In genomic region chrX:11929448-11929847, GRCm38 (mm10) we compare ENCODE assay signal across 17 mouse cellular contexts.
DNase-seq lines count a peak whose midpoint lies in the region; ATAC-seq lines count a peak whose summit lies in the region.
"Had no signal": no experiment of that assay in that cellular context is flagged by ENCODE, and none has a peak within 500 bp of the region (broad histone marks: within the 10 kb centered on the region; RNA-seq: fewer than 3 reads in every experiment).

No protein-coding gene starts in this region.

- peak; percentile 34 for DNase-seq in gastrocnemius, postnatal 14 days
- DNase-seq in gastrocnemius, postnatal 36 days: no peak
- DNase-seq in urinary bladder, postnatal 14 days (ENCODE audit: low spot score): peak; percentile 10
- no peak for DNase-seq in urinary bladder, adult 2 months (ENCODE audit: low spot score)
- peak; percentile 19 for DNase-seq in embryonic facial prominence, embryonic 11.5 days (ENCODE audit: low spot score)
- DNase-seq in retina, postnatal 1 day: peak; percentile 39
- no peak for DNase-seq in left cerebral cortex, postnatal 4 days
- no peak for DNase-seq in testis, postnatal 10 days (ENCODE audit: low spot score)
- DNase-seq: adrenal gland, adult 8-10 months; cerebellum, adult 11 months; lung, postnatal 10 days; thymus, adult 18-20 months had no signal

- H3K36me3 ChIP-seq in embryonic facial prominence, embryonic 11.5 days (replicated peaks; ENCODE audit: control insufficient read depth, insufficient read depth, low read depth, low read length): no peaks in the 10 kb centered on the region
- H3K36me3 ChIP-seq: forebrain, embryonic 15.5 days; heart, embryonic 15.5 days; kidney, embryonic 15.5 days had no signal

- 32% methylated on average over 6 of the region's 6 CpGs for WGBS in embryonic facial prominence, embryonic 11.5 days

- H3K4me3 ChIP-seq in embryonic facial prominence, embryonic 11.5 days (ENCODE audit: low read depth, low read length): no peak overlapping the region
- H3K4me3 ChIP-seq: forebrain, embryonic 15.5 days; heart, embryonic 15.5 days; kidney, embryonic 15.5 days; layer of hippocampus, adult 2 months had no signal

- no peak overlapping the region for H3K27ac ChIP-seq in embryonic facial prominence, embryonic 11.5 days (replicated peaks; ENCODE audit: low read depth, low read length)
- H3K27ac ChIP-seq: forebrain, embryonic 15.5 days; heart, embryonic 15.5 days; kidney, embryonic 15.5 days; layer of hippocampus, adult 2 months; liver, embryonic 14.5 days had no signal

- no peaks in the 10 kb centered on the region for H3K9me3 ChIP-seq in embryonic facial prominence, embryonic 11.5 days (replicated peaks; ENCODE audit: control insufficient read depth, low read length)
- H3K9me3 ChIP-seq: forebrain, embryonic 15.5 days; heart, embryonic 15.5 days; kidney, embryonic 15.5 days had no signal

- ATAC-seq in embryonic facial prominence, embryonic 11.5 days (replicated peaks; ENCODE audit: insufficient number of reproducible peaks, low FRiP score, low TSS enrichment, low read depth): no peak
- ATAC-seq: forebrain, embryonic 15.5 days had no signal

- no peak overlapping the region for H3K4me2 ChIP-seq in embryonic facial prominence, embryonic 11.5 days (ENCODE audit: low read depth, low read length)
- H3K4me2 ChIP-seq: forebrain, embryonic 15.5 days; heart, embryonic 15.5 days; kidney, embryonic 15.5 days had no signal

- H3K9ac ChIP-seq in embryonic facial prominence, embryonic 11.5 days (replicated peaks; ENCODE audit: low read length): no peak overlapping the region
- H3K9ac ChIP-seq: forebrain, embryonic 15.5 days; heart, embryonic 15.5 days; kidney, embryonic 15.5 days; liver, embryonic 14.5 days had no signal

- H3K4me1 ChIP-seq in embryonic facial prominence, embryonic 11.5 days (ENCODE audit: control insufficient read depth, insufficient read depth, low read length): no peaks in the 10 kb centered on the region; the same call in 1 of the 2 replicates
- H3K4me1 ChIP-seq: forebrain, embryonic 15.5 days; heart, embryonic 15.5 days had no signal

- intact Hi-C loops in gastrocnemius, postnatal 14 days (cut with DNase I; ENCODE audit: low total_unique reads): no loop called here
- intact Hi-C loops in gastrocnemius, postnatal 36 days (cut with DNase I): no loop called here
- intact Hi-C loops in left cerebral cortex, postnatal 4 days (cut with DNase I): no loop called here

- H3K27me3 ChIP-seq in embryonic facial prominence, embryonic 11.5 days (ENCODE audit: control insufficient read depth, insufficient read depth, low read length): no peaks in the 10 kb centered on the region
- H3K27me3 ChIP-seq: forebrain, embryonic 15.5 days had no signal

Comparison
In these comparisons a context has a peak if more than half of its experiments do, and no peak if none do; other contexts are left out.
1. DNase-seq: peak in gastrocnemius, postnatal 14 days (single experiment), urinary bladder, postnatal 14 days (single experiment), embryonic facial prominence, embryonic 11.5 days (single experiment) and retina, postnatal 1 day (single experiment); none in gastrocnemius, postnatal 36 days (0 of 2), urinary bladder, adult 2 months (single experiment), left cerebral cortex, postnatal 4 days (single experiment) and testis, postnatal 10 days (single experiment).